Comparison of ENCODE assay signal across 29 mouse cellular contexts in the genomic region with DNA sequence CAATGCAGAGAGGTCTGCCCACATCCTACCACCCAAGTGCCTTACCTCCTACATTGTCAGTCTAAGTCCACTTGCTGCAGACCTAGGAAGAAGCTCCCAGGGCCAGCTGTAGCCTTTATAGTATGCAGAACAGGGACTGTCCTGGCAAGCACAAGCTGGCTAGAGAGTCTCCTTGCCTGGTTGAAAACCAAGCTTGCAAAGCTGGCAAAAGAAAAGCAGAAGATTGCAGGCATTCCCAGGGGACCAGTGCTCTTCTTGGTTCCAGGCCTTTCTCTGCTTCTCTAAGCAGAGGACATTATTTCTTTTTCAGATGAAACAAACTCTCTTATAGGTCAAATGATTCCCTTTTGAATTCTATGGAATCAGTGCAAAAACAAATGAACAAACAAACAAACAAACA. TPM values are rescaled to one million over a fixed set of nuclear protein-coding genes. Genes with fewer than 3 reads are reported as not detected.
DNase-seq lines count a peak whose midpoint lies in the region; ATAC-seq and TF ChIP-seq lines count a peak whose summit lies in the region.
"Had no signal": no experiment of that assay in that cellular context is flagged by ENCODE, and none has a peak within 500 bp of the region (broad histone marks: within the 10 kb centered on the region; RNA-seq: fewer than 3 reads in every experiment).

No protein-coding gene starts in this region.

- no peak for TF ChIP-seq EP300 in CH12.LX (IDR thresholded peaks at IDR 0.05; ENCODE audit: low read length)

- dilution Hi-C loops in CH12.LX (cut with MboI; ENCODE audit: extremely low pct_ligation_motif_present, extremely low pct_unique_long_range_greater_than_20kb, low sequenced_read_pairs), result no loop called here

- TF ChIP-seq CTCF in CH12.LX (conservative IDR thresholded peaks at IDR 0.05 in 1 of 2, IDR thresholded peaks at IDR 0.05 in 1 of 2; ENCODE audit: low read depth in 2 of 2, low read length in 2 of 2), result no peak

- TF ChIP-seq POLR2A in CH12.LX (IDR thresholded peaks at IDR 0.05; ENCODE audit: low read depth, low read length), result no peak

- in situ Hi-C loops in CH12.LX (cut with MboI; ENCODE audit: low pct_ligation_motif_present, low pct_unique_long_range_greater_than_20kb, low sequenced_read_pairs), result loop anchor here (25.0 kb wide), 1 partner anchor 1049 kb away; the partner anchor contains the start of gene Serpinb6c

- no peak overlapping the region for H3K9ac ChIP-seq in CH12.LX (ENCODE audit: insufficient read depth, low read depth)
- H3K9ac ChIP-seq in hindbrain, embryonic 16.5 days (ENCODE audit: low read depth, low read length), result no peak overlapping the region
- H3K9ac ChIP-seq: embryonic facial prominence, embryonic 13.5 days; embryonic facial prominence, embryonic 15.5 days; forebrain, embryonic 12.5 days had no signal

- no peak overlapping the region for H3K27ac ChIP-seq in CH12.LX (ENCODE audit: insufficient read depth, low read depth)
- H3K27ac ChIP-seq in hindbrain, embryonic 16.5 days (ENCODE audit: low read depth, low read length), result no peak overlapping the region
- H3K27ac ChIP-seq: embryonic facial prominence, embryonic 13.5 days; embryonic facial prominence, embryonic 15.5 days; forebrain, embryonic 10.5 days; forebrain, embryonic 12.5 days had no signal

- no peaks in the 10 kb centered on the region for H3K36me3 ChIP-seq in CH12.LX (replicated peaks in 1 of 2; ENCODE audit: control insufficient read depth in 1 of 2, insufficient read depth in 1 of 2, low read length in 1 of 2)
- H3K36me3 ChIP-seq in hindbrain, embryonic 16.5 days (ENCODE audit: control insufficient read depth, insufficient read depth, low read length), result no peaks in the 10 kb centered on the region
- H3K36me3 ChIP-seq: embryonic facial prominence, embryonic 13.5 days; embryonic facial prominence, embryonic 15.5 days; forebrain, embryonic 10.5 days; forebrain, embryonic 12.5 days had no signal

- H3K4me1 ChIP-seq in CH12.LX (ENCODE audit: control insufficient read depth in 1 of 2, insufficient read depth in 2 of 2), result peaks cover 9 to 57% of the 10 kb centered on the region in 2 experiments
- H3K4me1 ChIP-seq in hindbrain, embryonic 16.5 days (ENCODE audit: control insufficient read depth, insufficient read depth, low read depth, low read length), result no peaks in the 10 kb centered on the region
- H3K4me1 ChIP-seq: embryonic facial prominence, embryonic 13.5 days; embryonic facial prominence, embryonic 15.5 days; forebrain, embryonic 10.5 days had no signal

- ATAC-seq in hindbrain, embryonic 16.5 days, result no peak
- ATAC-seq: CD4-positive, CD25-positive, alpha-beta regulatory T cell, adult 4 months; forebrain, embryonic 14.5 days; forebrain, embryonic 16.5 days had no signal

- no peaks in the 10 kb centered on the region for H3K9me3 ChIP-seq in CH12.LX (replicated peaks; ENCODE audit: low read length)
- H3K9me3 ChIP-seq in hindbrain, embryonic 16.5 days (ENCODE audit: control insufficient read depth, low read length), result no peaks in the 10 kb centered on the region
- H3K9me3 ChIP-seq: embryonic facial prominence, embryonic 13.5 days; embryonic facial prominence, embryonic 15.5 days; forebrain, embryonic 10.5 days; forebrain, embryonic 12.5 days had no signal

- no peaks in the 10 kb centered on the region for H3K79me2 ChIP-seq in CH12.LX (replicated peaks; ENCODE audit: control insufficient read depth, extremely low read depth, insufficient read depth, poor library complexity, severe bottlenecking)

- no peaks in the 10 kb centered on the region for H3K27me3 ChIP-seq in CH12.LX (replicated peaks)
- H3K27me3 ChIP-seq in hindbrain, embryonic 16.5 days (replicated peaks; ENCODE audit: control insufficient read depth, insufficient read depth, low read length), result no peaks in the 10 kb centered on the region
- H3K27me3 ChIP-seq: embryonic facial prominence, embryonic 15.5 days; forebrain, embryonic 12.5 days had no signal

- TF ChIP-seq RAD21 in CH12.LX (IDR thresholded peaks at IDR 0.05; ENCODE audit: low read depth, low read length), result no peak

- no peak overlapping the region for H3K4me3 ChIP-seq in CH12.LX (replicated peaks in 1 of 3; ENCODE audit: low read depth in 2 of 3, low read length in 2 of 3, poor library complexity in 1 of 3)
- no peak overlapping the region for H3K4me3 ChIP-seq in hindbrain, embryonic 16.5 days (ENCODE audit: low read length)
- H3K4me3 ChIP-seq: embryonic facial prominence, embryonic 13.5 days; embryonic facial prominence, embryonic 15.5 days; erythroblast, embryonic 14.5 days; forebrain, embryonic 10.5 days; forebrain, embryonic 12.5 days had no signal

- DNase-seq in B cell, adult 2 months, result peak; percentile 36 to 47
- peak; percentile 70 for DNase-seq in CH12.LX (ENCODE audit: extremely low read depth)
- DNase-seq in skeletal muscle tissue, adult 2 months (ENCODE audit: low read depth, low spot score), result peak; percentile 36
- no peak for DNase-seq in layer of hippocampus, adult 9-10 months (ENCODE audit: low spot score)
- no peak for DNase-seq in adrenal gland, postnatal 25 days
- DNase-seq: adrenal gland, adult 8-10 months; adrenal gland, postnatal 14 days; cerebellum, adult 11 months; cerebellum, adult 18-20 months; cerebellum, adult 8-10 months; cerebellum, adult 9-11 months; cerebellum, postnatal 14 days; cerebellum, postnatal 36 days; embryo, embryonic 11 days had no signal

- no peak overlapping the region for H3K4me2 ChIP-seq in CH12.LX (ENCODE audit: insufficient read depth, low read depth, poor library complexity, severe bottlenecking)
- no peak overlapping the region for H3K4me2 ChIP-seq in hindbrain, embryonic 16.5 days (ENCODE audit: low read length)
- H3K4me2 ChIP-seq: embryonic facial prominence, embryonic 13.5 days; embryonic facial prominence, embryonic 15.5 days; forebrain, embryonic 12.5 days had no signal

TF ChIP-seq in CH12.LX, 34 proteins besides CTCF, POLR2A, EP300 and RAD21:
- TF ChIP-seq BHLHE40 (IDR thresholded peaks at IDR 0.05; ENCODE audit: low read depth, low read length), result no peak
- TF ChIP-seq ETS1 (conservative IDR thresholded peaks at IDR 0.05; ENCODE audit: low read depth, low read length), result no peak
- TF ChIP-seq KAT2A (IDR thresholded peaks at IDR 0.05; ENCODE audit: insufficient replicate concordance, low read length), result 0 out of 2 replicates have a peak, but pooled peaks have one; percentile 18

RNA-seq across cellular contexts. Expression of gene Serpinb1a, which starts 12.5 kb away (rescaled TPM):
- total RNA-seq in CH12.LX (2012; rRNA removed) (1.7 and 2.5 TPM in 2 replicates), CH12.LX (2014; rRNA removed) (9.3 and 11.5 TPM in 2 replicates)
- 23.0 and 24.9 TPM in 2 replicates for polyA plus RNA-seq in CH12.LX (2012; ENCODE audit: insufficient read length, low read depth)
- polyA plus RNA-seq in hindbrain, embryonic 16.5 days (2015; fragmentation: Nextera tagmentation; extraction: Ambion mirVana), result 1.9 and 2.5 TPM in 2 replicates
- total RNA-seq in adrenal gland, postnatal 25 days (2021), result 103 and 180 TPM in 2 replicates
- polyA plus RNA-seq: erythroblast, embryonic 14.5 days had no signal

RNA-seq across cellular contexts. Expression of gene Serpinb1c, which starts 34.6 kb away (rescaled TPM):
- total RNA-seq in CH12.LX (2012; rRNA removed), result not detected in 2 replicates
- total RNA-seq in CH12.LX (2014; rRNA removed), result not detected in 2 replicates
- polyA plus RNA-seq in CH12.LX (2012; ENCODE audit: insufficient read length, low read depth), result 0.27 TPM in 1 of 2 replicates, not detected in the other
- not detected in 2 replicates for polyA plus RNA-seq in hindbrain, embryonic 16.5 days (2015; fragmentation: Nextera tagmentation; extraction: Ambion mirVana)
- total RNA-seq in adrenal gland, postnatal 25 days (2021), result not detected in 2 replicates
- total RNA-seq: adrenal gland, adult 18-20 months; adrenal gland, adult 8-10 months; adrenal gland, postnatal 14 days; common myeloid progenitor, adult 5-6 weeks; ES-E14; MEL had no signal
- polyA plus RNA-seq: brain, embryonic 14.5 days; CD4-positive, CD25-positive, alpha-beta regulatory T cell, adult 4 months; embryonic facial prominence, embryonic 11.5 days; embryonic facial prominence, embryonic 13.5 days; embryonic facial prominence, embryonic 15.5 days; erythroblast, embryonic 14.5 days; forebrain, embryonic 10.5 days; forebrain, embryonic 12.5 days; forebrain, embryonic 14.5 days; forebrain, embryonic 16.5 days had no signal

Comparison
In these comparisons a context has a peak if more than half of its experiments do, and no peak if none do; other contexts are left out.
1. DNase-seq: peak in B cell, adult 2 months (2 of 2), CH12.LX (single experiment) and skeletal muscle tissue, adult 2 months (single experiment); none in layer of hippocampus, adult 9-10 months (single experiment) and adrenal gland, postnatal 25 days (single experiment).